Mouse (Mus musculus): ENCODE measurements around the gene Gm20683. TPM values are rescaled to one million over a fixed set of nuclear protein-coding genes. Genes with fewer than 3 reads are reported as not detected.

Gene Gm20683
- polyA plus RNA-seq, 1 experiment from 2014 or later = 1.9 TPM

GRCm38 (mm10) chr17:25879261-25879660, 37.7 kb upstream of the Gm20683 start:
- no peak overlapping the region for H3K4me3 ChIP-seq
- no peak overlapping the region for H3K9ac ChIP-seq
- 56% methylated on average over 4 of the region's 4 CpGs for WGBS
- peaks cover 52% of the 10 kb centered on the region for H3K36me3 ChIP-seq
- H3K4me1 ChIP-seq = peaks cover 37% of the 10 kb centered on the region
- H3K9me3 ChIP-seq = no peaks in the 10 kb centered on the region
- no peaks in the 10 kb centered on the region for H3K27me3 ChIP-seq
- no peak overlapping the region for H3K4me2 ChIP-seq (replicated peaks)
- H3K27ac ChIP-seq = no peak overlapping the region
- ATAC-seq (ENCODE audit: low FRiP score, low read depth) = no peak

- Histone ChIP-seq H3K9ac (no peak overlapping the region), H3K9me3 (no peaks in the 10 kb centered on the region), H3K27ac (no peak overlapping the region), H3K4me3 (no peak overlapping the region), H3K4me2 (replicated peaks) (no peak overlapping the region), H3K27me3 (no peaks in the 10 kb centered on the region), H3K36me3 (peaks cover 46% of the 10 kb centered on the region), H3K4me1 (peaks cover 42% of the 10 kb centered on the region)
- WGBS = 91% methylated on average over 19 of the region's 19 CpGs
- no peak for ATAC-seq (ENCODE audit: low FRiP score, low read depth)
Observed at GRCm38 (mm10) chr17:25878611-25879180, 37.1 kb upstream of the Gm20683 start.

DNA sequence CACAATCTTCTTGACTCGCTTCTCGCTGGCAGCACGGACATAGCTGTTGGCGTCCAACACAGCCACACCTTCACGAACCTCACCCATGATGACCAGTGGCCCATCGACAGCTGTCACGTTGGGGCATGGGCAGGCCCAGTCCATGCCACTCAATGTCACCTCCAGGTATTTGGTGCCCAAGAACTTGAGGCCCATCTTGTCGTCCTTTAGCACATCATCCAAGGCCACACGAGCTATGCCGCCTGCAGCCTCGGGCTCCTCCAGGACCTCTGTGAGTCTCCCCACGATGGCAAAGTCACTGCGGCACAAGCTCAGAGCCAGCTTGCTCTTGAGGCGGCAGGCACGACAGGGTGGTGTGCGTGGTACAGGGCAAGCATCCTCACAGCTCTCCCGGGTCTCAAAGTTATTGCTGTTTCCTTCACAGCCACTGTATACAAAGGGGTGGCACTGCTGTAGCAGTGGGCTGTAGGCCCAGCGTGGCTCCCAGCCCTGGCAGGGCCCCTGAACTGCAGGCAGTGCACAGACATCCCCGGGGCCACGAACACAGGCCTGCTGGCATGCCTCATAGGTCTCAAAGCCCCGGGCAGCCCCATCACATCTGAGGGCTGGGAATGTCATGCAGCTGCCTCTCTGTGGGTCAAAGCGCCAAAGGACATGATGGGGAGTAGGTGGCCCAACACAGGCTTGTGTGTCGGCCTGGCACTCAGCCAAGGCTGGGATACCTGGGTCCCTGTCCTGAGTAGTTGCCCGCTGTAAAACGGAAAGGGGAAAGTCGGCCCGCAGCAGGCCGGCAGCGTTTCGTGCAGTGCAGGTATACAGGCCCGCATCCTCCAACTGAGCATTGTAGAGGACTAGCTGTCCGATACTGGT, 36.4 kb upstream of the Gm20683 start:
- ATAC-seq (ENCODE audit: low FRiP score, low read depth) = no peak
- WGBS = 93% methylated on average over 32 of the region's 32 CpGs
- no peak overlapping the region for H3K4me2 ChIP-seq (replicated peaks)

DNA sequence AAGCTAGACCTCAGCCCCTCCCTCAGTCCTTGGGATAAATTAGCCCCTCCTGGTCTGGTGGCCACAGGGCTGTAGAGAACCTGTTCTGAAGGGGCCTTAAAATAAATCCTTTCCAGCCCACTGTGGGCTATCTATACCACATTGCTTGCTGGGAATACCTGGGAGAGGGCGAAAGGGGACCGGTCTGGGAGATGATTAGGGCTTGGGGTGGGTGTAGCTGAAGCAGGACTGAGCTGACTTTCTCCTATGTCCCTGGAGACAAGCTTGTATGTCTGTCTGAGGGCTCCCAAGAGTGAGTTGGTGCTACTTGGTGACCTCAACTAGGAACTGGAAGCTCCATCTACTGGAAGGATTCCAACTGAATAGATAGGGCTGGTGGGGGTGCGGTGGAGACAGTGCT, 35.5 kb upstream of the Gm20683 start:
- Histone ChIP-seq H3K4me3 (no peak overlapping the region), H3K4me1 (peaks cover 38% of the 10 kb centered on the region), H3K27ac (no peak overlapping the region), H3K9me3 (no peaks in the 10 kb centered on the region), H3K27me3 (no peaks in the 10 kb centered on the region), H3K4me2 (replicated peaks) (0 out of 2 replicates have a peak overlapping the region, but pooled peaks have one; percentile 96), H3K9ac (no peak overlapping the region), H3K36me3 (peaks cover 29% of the 10 kb centered on the region)
- WGBS = 89% methylated on average over 3 of the region's 3 CpGs
- no peak for ATAC-seq (ENCODE audit: low FRiP score, low read depth)

More for the DNA sequence above, 36.4 kb upstream of the Gm20683 start:
- H3K27me3 ChIP-seq = no peaks in the 10 kb centered on the region
- H3K36me3 ChIP-seq = peaks cover 39% of the 10 kb centered on the region
- H3K27ac ChIP-seq = no peak overlapping the region
- peaks cover 42% of the 10 kb centered on the region for H3K4me1 ChIP-seq
- H3K4me3 ChIP-seq = no peak overlapping the region
- no peaks in the 10 kb centered on the region for H3K9me3 ChIP-seq
- H3K9ac ChIP-seq = no peak overlapping the region

GRCm38 (mm10) chr17:25876347-25876915, 34.9 kb upstream of the Gm20683 start:
- no peak for ATAC-seq (ENCODE audit: low FRiP score, low read depth)

GRCm38 (mm10) chr17:25875171-25876136, 33.9 kb upstream of the Gm20683 start:
- H3K27me3 ChIP-seq = no peaks in the 10 kb centered on the region
- ATAC-seq (ENCODE audit: low FRiP score, low read depth) = peak; percentile 92
- 2% methylated on average over 59 of the region's 59 CpGs for WGBS
- H3K27ac ChIP-seq = peak overlapping the region; percentile 94
- peaks cover 23% of the 10 kb centered on the region for H3K36me3 ChIP-seq
- H3K9ac ChIP-seq = peak overlapping the region; percentile 84
- H3K9me3 ChIP-seq = no peaks in the 10 kb centered on the region
- H3K4me3 ChIP-seq = peak overlapping the region; percentile 76
- peaks cover 26% of the 10 kb centered on the region for H3K4me1 ChIP-seq
- peak overlapping the region; percentile 96 for H3K4me2 ChIP-seq (replicated peaks)

More at GRCm38 (mm10) chr17:25876347-25876915, 34.9 kb upstream of the Gm20683 start:
- peak overlapping the region; percentile 76 for H3K4me3 ChIP-seq
- H3K36me3 ChIP-seq = peaks cover 23% of the 10 kb centered on the region
- H3K27me3 ChIP-seq = no peaks in the 10 kb centered on the region
- H3K4me1 ChIP-seq = peaks cover 34% of the 10 kb centered on the region
- H3K9ac ChIP-seq = peak overlapping the region; percentile 84
- H3K9me3 ChIP-seq = no peaks in the 10 kb centered on the region
- H3K27ac ChIP-seq = no peak overlapping the region
- peak overlapping the region; percentile 96 for H3K4me2 ChIP-seq (replicated peaks)
- WGBS = 70% methylated on average over 10 of the region's 10 CpGs

DNA sequence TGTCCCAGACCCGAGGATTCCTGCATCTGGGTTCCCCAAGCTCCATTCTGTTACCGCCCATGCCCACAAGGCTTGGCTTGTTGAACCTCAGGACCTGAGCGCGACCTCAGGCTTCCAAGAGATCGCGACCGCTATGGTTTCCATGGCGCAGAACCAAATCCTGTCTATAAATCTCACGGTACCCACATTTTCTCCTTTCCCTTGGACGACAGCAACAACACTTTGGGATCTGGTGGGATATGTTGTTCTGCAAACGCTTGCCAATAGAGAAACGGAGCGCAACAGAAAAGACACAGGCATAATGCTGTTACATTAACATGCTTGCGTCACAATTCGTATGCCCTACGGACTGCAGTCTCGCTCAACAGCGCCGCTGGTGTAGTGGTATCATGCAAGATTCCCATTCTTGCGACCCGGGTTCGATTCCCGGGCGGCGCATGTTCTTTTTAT, 33.2 kb upstream of the Gm20683 start, which contains the start of gene Mettl26:
Gene Mettl26 (plus strand): TSS at position 354 of the 450 bp plus-strand sequence.
- peak within 1 kb of the TSS; percentile 76 for H3K4me3 ChIP-seq
- H3K4me1 ChIP-seq = peaks cover 23% of the 10 kb centered on the region
- H3K9me3 ChIP-seq = no peaks in the 10 kb centered on the region
- H3K27me3 ChIP-seq = no peaks in the 10 kb centered on the region
- WGBS = 0% methylated on average over 25 of the region's 25 CpGs
- peaks cover 22% of the 10 kb centered on the region for H3K36me3 ChIP-seq
- peak; percentile 79 for ATAC-seq (ENCODE audit: low FRiP score, low read depth)
- H3K4me2 ChIP-seq (replicated peaks) = peak within 1 kb of the TSS; percentile 96
- peak within 1 kb of the TSS; percentile 94 for H3K27ac ChIP-seq
- H3K9ac ChIP-seq = peak within 1 kb of the TSS; percentile 84

DNA sequence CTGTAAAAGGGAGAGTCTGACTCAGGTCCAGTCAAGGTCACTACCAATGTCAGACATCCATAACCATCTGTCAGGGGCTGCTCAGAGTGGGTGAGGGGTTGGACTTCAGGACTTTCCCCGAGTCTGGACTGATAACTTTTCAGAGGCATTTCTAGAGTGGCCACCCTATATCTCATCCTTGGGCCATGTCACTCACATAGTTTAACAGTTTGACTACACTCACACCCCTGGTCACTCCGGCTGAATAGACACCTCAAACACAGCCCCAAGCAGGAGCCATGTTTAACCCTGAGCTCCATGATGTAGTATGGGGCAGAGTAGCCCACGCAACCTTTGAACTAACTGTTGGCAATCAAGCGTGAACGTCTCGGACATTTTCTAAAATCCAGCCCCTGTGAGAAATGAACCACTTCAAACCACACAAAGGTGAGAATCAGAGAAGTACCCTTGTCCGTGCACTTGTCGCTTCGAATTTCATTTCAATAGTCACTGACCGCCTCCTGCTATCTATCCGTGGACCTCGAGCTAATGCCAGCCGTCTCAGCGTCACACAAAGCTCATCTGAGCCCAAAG, 32.7 kb upstream of the Gm20683 start:
- Histone ChIP-seq H3K27ac (peak overlapping the region; percentile 94), H3K27me3 (no peaks in the 10 kb centered on the region), H3K36me3 (peaks cover 17% of the 10 kb centered on the region), H3K4me3 (peak overlapping the region; percentile 76), H3K4me1 (peaks cover 23% of the 10 kb centered on the region), H3K9me3 (no peaks in the 10 kb centered on the region), H3K9ac (peak overlapping the region; percentile 84), H3K4me2 (replicated peaks) (peak overlapping the region; percentile 96)
- ATAC-seq (ENCODE audit: low FRiP score, low read depth) = no peak
- WGBS = 10% methylated on average over 14 of the region's 14 CpGs

- Histone ChIP-seq H3K27me3 (no peaks in the 10 kb centered on the region), H3K36me3 (peaks cover 10% of the 10 kb centered on the region), H3K27ac (0 out of 2 replicates have a peak overlapping the region, but pooled peaks have one; percentile 94), H3K9ac (no peak overlapping the region), H3K4me2 (replicated peaks) (peak overlapping the region; percentile 96), H3K9me3 (no peaks in the 10 kb centered on the region), H3K4me3 (peak overlapping the region; percentile 76), H3K4me1 (peaks cover 28% of the 10 kb centered on the region)
- ATAC-seq (ENCODE audit: low FRiP score, low read depth) = no peak
- 81% methylated on average over 11 of the region's 11 CpGs for WGBS
Observed at GRCm38 (mm10) chr17:25873405-25874147, 32.0 kb upstream of the Gm20683 start.

GRCm38 (mm10) chr17:25872676-25873075, 31.1 kb upstream of the Gm20683 start:
- Histone ChIP-seq H3K4me2 (replicated peaks) (no peak overlapping the region), H3K27ac (no peak overlapping the region), H3K4me1 (peaks cover 34% of the 10 kb centered on the region), H3K4me3 (no peak overlapping the region), H3K9ac (no peak overlapping the region), H3K9me3 (no peaks in the 10 kb centered on the region), H3K27me3 (no peaks in the 10 kb centered on the region), H3K36me3 (peaks cover 1% of the 10 kb centered on the region)
- WGBS = 77% methylated on average over 3 of the region's 3 CpGs
- no peak for ATAC-seq (ENCODE audit: low FRiP score, low read depth)

All from limb, embryonic 13.5 days (tissue).